Mouse (Mus musculus) brown adipose tissue, adult 24 weeks (tissue): Measurements from ENCODE around the gene Tecpr1. TPM values are rescaled to one million over a fixed set of nuclear protein-coding genes. Genes with fewer than 3 reads are reported as not detected.

ENCODE experiments used
- H3K27ac ChIP-seq: fragments of 200-500 bp; replicated peaks from 2 replicates; pipeline ENCODE4 v1.5.1; 2012; ENCODE audit warnings: low read depth, mild to moderate bottlenecking, low read length
- H3K4me1 ChIP-seq: fragments of 200-500 bp; 2 replicates; pipeline ENCODE4 v1.6.1; 2012; ENCODE audit warnings: low read length, mixed read lengths; ENCODE audit not compliant: control insufficient read depth, insufficient read depth, insufficient read length
- H3K4me3 ChIP-seq: fragments of 200-500 bp; 2 replicates; pipeline ENCODE4 v1.5.1; 2012; ENCODE audit warnings: low read depth, mild to moderate bottlenecking, low read length, moderate library complexity; ENCODE audit not compliant: insufficient read depth
- polyA plus RNA-seq: library from polyadenylated mRNA; stranded (reverse); fragments of >200 nt; gene quantifications from 2 replicates; pipeline ENCODE4 v1.2.4, GENCODE M21; 2012; ENCODE audit not compliant: missing spikeins, insufficient read depth, insufficient read length

The Tecpr1 gene
- polyA plus RNA-seq: 25.9 and 41.4 TPM in 2 replicates

- H3K4me3 ChIP-seq: peak within 1 kb of the TSS; percentile 73
- peaks cover 25% of the 10 kb centered on the region for H3K4me1 ChIP-seq
- peak within 1 kb of the TSS; percentile 94 for H3K27ac ChIP-seq
Observed at GRCm38 (mm10) chr5:144223503-144223862, at the start of gene Tecpr1. TSS of gene Tecpr1 (minus strand) at chr5:144223615.

DNA sequence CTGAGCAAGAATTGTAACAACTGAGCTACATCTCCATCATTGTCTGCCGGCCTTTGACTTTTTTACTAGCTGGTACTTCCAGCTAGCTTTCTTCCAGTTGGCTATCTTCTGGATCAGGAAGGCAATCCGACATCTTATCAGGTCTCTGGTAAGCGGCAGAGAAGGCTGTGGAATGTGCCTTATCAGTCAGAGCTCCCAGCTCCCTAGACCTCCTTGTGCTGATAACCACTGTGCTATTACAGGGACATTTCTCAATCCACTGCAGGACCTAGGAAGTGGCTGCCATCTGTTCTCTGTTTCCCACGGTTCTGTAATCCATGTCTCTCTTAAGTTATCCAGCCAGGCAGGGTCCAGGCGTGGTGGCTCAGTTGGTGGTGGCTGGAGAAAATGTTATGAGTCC lies 48.4 kb upstream of the Tecpr1 start:
- H3K27ac ChIP-seq: no peak overlapping the region
- no peak overlapping the region for H3K4me3 ChIP-seq
- peaks cover 3% of the 10 kb centered on the region for H3K4me1 ChIP-seq

GRCm38 (mm10) chr5:144271118-144271517 lies 47.7 kb upstream of the Tecpr1 start:
- Histone ChIP-seq H3K4me1 (peaks cover 3% of the 10 kb centered on the region), H3K4me3 (no peak overlapping the region), H3K27ac (no peak overlapping the region)

- no peak overlapping the region for H3K27ac ChIP-seq
- no peak overlapping the region for H3K4me3 ChIP-seq
- H3K4me1 ChIP-seq: no peaks in the 10 kb centered on the region
Observed at GRCm38 (mm10) chr5:144270420-144270819, 47.0 kb upstream of the Tecpr1 start.

DNA sequence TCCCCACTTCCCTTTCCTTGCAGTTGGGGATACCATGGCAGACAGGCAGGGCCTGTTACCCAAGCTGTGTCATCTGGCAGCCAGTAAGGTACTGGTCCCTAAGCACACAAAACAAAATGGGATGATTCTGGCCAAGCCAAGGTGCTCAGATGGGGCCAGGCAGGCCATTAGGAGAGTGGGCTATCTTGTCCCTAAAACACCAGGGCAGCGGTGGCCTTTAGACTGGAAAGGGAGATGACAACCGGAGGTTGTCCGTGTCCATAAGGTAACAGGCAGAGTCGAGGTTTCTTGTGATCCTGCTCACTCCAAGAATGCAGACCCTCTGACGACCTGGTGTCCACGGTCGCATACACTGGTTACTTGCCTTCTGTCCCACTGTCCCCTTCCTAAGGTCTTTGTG lies 46.5 kb upstream of the Tecpr1 start:
- no peak overlapping the region for H3K4me3 ChIP-seq
- no peaks in the 10 kb centered on the region; the same call in 1 of the 2 replicates for H3K4me1 ChIP-seq
- no peak overlapping the region for H3K27ac ChIP-seq

DNA sequence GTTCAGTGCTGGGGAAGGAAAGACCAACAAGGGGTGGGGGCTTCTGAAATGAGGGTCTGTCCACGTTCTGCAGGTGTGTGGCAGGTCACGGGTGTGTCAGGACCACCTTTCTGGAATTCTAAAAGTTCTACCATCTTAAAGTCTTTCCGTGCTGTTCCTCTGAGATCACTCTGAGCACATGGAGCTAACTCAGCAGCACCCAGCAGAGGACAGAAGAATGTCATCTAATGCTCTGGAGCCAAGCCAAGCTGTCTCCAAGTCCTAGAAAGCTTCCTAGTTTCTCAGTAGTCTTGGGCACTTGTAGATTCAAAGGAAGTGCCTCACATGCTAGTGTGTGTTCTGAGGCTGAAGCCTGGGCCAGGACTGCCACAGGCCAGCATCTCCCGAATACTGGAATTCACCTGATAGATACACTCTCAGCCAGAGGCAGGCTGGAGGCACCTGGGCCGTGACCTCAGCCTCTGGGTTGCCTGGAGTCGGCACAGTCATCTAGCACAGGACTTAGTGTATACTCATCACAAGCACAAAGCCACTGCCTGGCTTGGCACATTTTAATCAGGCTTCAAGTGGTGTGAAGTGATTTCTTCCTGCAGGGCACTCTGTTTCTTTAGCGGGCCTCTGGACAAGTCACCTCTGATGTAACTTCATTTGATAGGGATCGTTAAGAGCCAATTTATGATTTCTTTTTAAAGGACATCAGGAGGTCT lies 44.3 kb upstream of the Tecpr1 start:
- Histone ChIP-seq H3K4me3 (no peak overlapping the region), H3K4me1 (peaks cover 12% of the 10 kb centered on the region), H3K27ac (no peak overlapping the region)

DNA sequence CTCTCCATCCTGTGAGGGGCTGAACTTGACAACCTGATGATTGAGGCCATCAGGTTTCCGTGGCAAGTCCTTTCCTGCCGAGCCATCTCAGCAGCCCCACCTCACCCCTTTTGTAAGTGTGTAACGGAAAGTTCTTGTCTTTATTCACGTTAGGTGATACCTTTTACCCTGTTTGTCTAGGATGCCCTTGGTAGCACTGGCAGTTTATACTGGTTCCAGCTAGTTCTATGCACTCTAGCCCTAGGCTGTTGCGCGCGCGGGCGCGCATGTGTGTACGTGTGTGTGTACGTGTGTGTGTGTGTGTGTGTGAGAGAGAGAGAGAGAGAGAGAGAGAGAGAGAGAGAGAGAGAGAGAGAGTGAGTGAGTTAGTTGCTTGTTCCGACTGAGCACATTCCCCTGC lies 40.1 kb upstream of the Tecpr1 start:
- Histone ChIP-seq H3K27ac (no peak overlapping the region), H3K4me1 (peaks cover 44% of the 10 kb centered on the region)

GRCm38 (mm10) chr5:144263082-144263481 lies 39.7 kb upstream of the Tecpr1 start:
- Histone ChIP-seq H3K4me3 (no peak overlapping the region), H3K27ac (peak overlapping the region; percentile 32), H3K4me1 (peaks cover 47% of the 10 kb centered on the region)

More for the DNA sequence above, 40.1 kb upstream of the Tecpr1 start:
- H3K4me3 ChIP-seq: no peak overlapping the region

DNA sequence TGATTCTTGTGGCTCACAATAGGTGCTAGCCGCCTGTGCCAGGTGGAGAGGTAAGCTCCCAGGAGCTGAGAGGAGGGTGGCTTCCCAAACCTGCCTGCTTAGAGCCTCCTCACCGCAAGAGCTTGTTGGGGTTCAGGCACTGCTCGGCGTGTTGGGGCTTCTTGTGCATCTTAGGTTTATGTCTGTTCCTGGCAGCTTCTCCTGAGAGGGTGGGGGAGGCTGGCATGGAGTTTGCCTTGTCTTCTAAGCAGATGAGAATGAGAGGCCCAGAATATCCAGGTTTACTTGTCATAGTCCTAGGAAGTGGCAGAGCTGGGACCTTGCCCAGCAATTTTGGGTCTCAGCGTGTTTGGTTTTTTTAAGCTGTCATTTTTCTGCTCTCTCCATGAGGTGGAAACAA lies 38.4 kb upstream of the Tecpr1 start:
- H3K4me1 ChIP-seq: peaks cover 53% of the 10 kb centered on the region
- no peak overlapping the region for H3K4me3 ChIP-seq
- peak overlapping the region; percentile 69 for H3K27ac ChIP-seq

DNA sequence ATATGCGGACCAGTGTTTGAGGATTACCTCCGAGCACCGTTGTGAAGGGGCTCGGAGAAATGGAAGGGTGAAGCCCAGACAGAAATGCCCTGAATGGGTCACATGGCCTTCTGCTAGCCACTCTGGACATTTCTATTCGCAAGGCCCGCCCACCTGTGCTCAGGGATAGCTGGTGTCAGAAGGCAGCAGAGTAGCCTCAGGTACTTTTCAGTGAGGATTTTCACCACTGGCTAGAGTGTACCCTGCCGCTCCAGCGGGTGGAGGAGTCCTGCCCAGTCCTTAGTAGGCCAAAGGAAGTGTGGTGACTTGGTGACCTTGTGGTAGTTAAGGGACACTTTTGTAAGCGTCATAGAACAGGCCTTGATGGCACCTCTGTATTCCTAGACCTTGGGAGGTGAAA lies 37.9 kb upstream of the Tecpr1 start:
- Histone ChIP-seq H3K4me1 (peaks cover 55% of the 10 kb centered on the region), H3K27ac (peak overlapping the region; percentile 69), H3K4me3 (no peak overlapping the region)

DNA sequence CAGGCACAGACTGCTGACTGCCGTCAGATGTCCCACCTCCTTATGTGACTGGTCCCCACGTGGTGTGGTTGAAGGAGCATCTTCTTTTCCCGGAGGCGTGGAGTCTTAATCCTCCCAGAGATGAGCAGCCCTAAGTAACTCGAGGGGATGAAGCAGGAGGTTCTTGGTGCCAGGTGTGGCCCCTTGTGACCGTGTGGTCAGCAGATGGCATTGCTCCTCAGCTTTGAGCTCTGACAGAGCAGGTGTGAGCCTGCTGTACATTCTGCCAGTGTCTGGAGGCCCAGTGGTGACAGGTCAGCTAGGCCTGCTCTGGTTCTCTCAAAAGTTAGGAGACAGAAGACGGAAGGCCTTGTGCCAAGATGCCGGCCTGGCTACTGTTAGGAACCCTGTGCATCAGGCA lies 37.0 kb upstream of the Tecpr1 start:
- peaks cover 55% of the 10 kb centered on the region for H3K4me1 ChIP-seq
- H3K27ac ChIP-seq: 0 out of 2 replicates have a peak overlapping the region, but pooled peaks have one; percentile 5
- H3K4me3 ChIP-seq: no peak overlapping the region

DNA sequence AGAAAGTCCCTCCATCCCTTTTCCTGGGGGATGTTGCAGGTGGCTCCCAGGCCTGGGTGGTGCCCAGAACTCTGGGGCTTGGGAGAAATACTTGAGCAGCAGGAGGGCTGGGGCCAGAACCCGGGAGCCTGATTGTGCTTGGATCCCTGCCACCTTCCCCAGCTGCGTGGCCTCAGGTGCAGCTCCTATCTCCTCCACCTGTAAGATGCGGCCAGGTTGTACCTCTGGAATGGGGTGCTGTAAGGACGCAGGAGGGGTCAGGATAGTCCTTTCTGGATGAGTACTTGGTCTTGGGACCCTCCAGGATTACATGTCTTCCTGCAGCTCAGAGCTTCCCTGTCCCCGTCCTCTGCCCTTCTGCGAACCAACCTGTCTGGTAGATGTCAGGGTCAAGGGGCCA lies 35.8 kb upstream of the Tecpr1 start:
- peaks cover 53% of the 10 kb centered on the region for H3K4me1 ChIP-seq
- no peak overlapping the region for H3K27ac ChIP-seq
- H3K4me3 ChIP-seq: peak overlapping the region; percentile 96; the same call in 1 of the 2 replicates

GRCm38 (mm10) chr5:144258687-144259086 lies 35.3 kb upstream of the Tecpr1 start:
- peaks cover 55% of the 10 kb centered on the region for H3K4me1 ChIP-seq
- peak overlapping the region; percentile 96 for H3K4me3 ChIP-seq
- peak overlapping the region; percentile 57 for H3K27ac ChIP-seq

GRCm38 (mm10) chr5:144258131-144258611 lies 34.8 kb upstream of the Tecpr1 start:
- Histone ChIP-seq H3K27ac (peak overlapping the region; percentile 57), H3K4me1 (peaks cover 50% of the 10 kb centered on the region), H3K4me3 (peak overlapping the region; percentile 96)

DNA sequence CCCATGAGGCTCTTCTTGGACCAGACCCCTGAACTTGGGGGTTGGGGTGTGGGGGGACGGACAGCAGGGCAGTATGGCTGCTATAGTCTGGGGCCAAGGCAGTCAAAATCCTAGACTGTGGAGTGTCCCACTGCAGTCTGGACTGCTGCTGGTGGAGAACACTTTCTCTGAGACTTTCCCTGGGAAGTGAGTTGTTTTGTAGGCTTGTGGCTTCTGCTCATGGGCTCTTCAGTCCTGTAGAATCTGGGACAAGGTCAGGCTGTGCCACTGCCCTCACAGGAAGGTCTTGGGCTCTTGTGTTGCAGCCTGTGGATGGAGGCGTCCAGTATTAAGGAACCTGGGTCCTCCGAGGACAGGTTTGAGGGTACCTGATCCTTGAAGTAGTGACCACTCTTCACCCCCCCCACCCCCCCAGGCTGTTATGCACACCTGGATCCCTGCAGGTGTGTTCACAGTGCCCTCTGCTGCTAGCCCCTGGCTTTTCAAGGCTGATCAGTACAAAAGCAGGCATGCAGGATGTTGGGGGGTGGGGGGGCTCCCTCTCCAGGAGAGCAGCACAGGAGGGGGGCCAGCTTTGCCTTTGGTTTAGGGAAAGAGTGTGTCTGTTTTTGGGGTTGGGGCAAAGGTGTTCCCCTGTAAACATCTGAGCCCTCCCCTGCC lies 34.2 kb upstream of the Tecpr1 start:
- H3K27ac ChIP-seq: peak overlapping the region; percentile 89
- peak overlapping the region; percentile 96 for H3K4me3 ChIP-seq
- peaks cover 47% of the 10 kb centered on the region for H3K4me1 ChIP-seq

DNA sequence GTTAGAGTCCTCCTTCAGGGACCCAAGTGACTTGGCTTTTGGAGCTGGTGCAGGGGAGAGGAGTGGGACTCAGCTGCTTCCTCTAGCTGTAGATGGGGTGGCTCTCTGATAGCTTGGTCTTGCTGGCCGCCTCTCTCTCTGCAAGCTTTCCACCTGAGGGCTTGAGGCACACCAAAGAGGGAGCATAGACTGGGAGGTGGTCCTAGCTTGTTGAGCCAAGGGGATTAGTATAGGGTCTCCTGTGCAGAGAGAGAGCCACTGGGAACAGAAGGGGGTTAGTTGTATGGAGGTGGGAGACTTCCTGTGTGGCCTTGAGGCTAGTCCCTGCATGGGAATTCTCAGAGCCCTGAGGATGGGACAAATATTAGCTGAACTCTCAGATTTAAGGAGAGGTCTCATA lies 33.5 kb upstream of the Tecpr1 start:
- Histone ChIP-seq H3K4me1 (peaks cover 47% of the 10 kb centered on the region), H3K4me3 (peak overlapping the region; percentile 96), H3K27ac (peak overlapping the region; percentile 89)
